Mouse (Mus musculus) liver, postnatal 0 days (tissue): ENCODE data around the gene Cox19.

Source experiments
- CTCF ChIP-seq: sonication (generic); IDR thresholded peaks from 2 replicates; pipeline ENCODE4 v1.5.1; 2016; ENCODE audit warnings: antibody characterized with exemption, low read depth
- EP300 ChIP-seq: IDR thresholded peaks from 2 replicates; pipeline ENCODE4 v1.6.1; 2016; ENCODE audit warnings: antibody characterized with exemption, low read depth, mild to moderate bottlenecking

DNA sequence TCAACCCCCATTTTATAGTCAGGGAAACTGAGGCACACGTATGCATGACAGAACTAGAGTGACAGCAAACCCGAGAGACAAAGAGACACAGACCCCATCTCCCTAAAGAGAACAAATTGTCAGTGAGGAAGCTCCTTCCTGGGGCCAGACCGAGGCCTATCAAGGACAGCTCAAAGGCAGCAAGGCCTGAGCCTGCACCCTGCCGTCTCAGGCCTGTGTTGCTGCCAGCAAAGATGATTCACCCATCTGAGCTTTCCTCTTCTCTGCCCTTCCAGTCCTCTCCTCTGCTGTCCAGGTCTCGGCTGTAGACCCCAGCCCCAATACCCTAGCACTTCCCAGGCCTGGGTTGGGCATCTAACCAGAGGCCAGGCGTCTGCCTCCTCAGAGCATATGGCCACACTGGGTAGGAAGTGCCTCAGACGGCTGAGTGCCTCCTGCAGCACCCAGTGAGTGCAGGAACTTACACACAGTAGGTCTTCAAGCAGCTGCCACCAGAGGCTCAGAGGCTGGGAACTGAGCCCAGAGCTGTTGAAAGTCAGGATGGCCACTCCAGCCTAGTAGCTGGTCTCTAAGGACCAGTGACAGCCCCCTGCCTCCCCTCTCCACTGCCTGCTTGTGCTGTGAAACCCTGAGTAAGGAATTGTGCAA lies 24.1 kb downstream of the Cox19 start:
- no peak for TF ChIP-seq CTCF
- TF ChIP-seq EP300, result no peak
